Mouse (Mus musculus): Measurements from ENCODE around the gene Rasef. TPM values are rescaled to one million over a fixed set of nuclear protein-coding genes. Genes with fewer than 3 reads are reported as not detected.

The Rasef gene
- polyA plus RNA-seq (2012; rRNA removed; ENCODE audit: low replicate concordance): 3.6 TPM in 1 of 2 replicates, not detected in the other

GRCm38 (mm10) chr4:73790260-73791185, at the start of gene Rasef:
Gene Rasef, minus strand, starts transcription at chr4:73790994.

GRCm38 (mm10) chr4:73683216-73683615, 107.6 kb downstream of the Rasef start, which contains the start of gene Gm428:
Gene Gm428, plus strand, starts transcription at chr4:73683516.

GRCm38 (mm10) chr4:73668054-73668453, 122.7 kb downstream of the Rasef start, which contains the start of gene Gm11239:
Gene Gm11239, plus strand, starts transcription at chr4:73668354.

Other genes with a start within 250 kb of the Rasef start
- gene Gm11238, start 183.1 kb downstream of the Rasef start, polyA plus RNA-seq (2012; rRNA removed; ENCODE audit: low replicate concordance): not detected in 2 replicates
- not detected in 2 replicates for gene Gm11237, start 168.0 kb downstream of the Rasef start, polyA plus RNA-seq (2012; rRNA removed; ENCODE audit: low replicate concordance)
- not detected in 2 replicates for gene Gm11236, start 152.9 kb downstream of the Rasef start, polyA plus RNA-seq (2012; rRNA removed; ENCODE audit: low replicate concordance)
- gene Gm11239, start 122.6 kb downstream of the Rasef start, polyA plus RNA-seq (2012; rRNA removed; ENCODE audit: low replicate concordance): not detected in 2 replicates
- not detected in 2 replicates for gene Gm428, start 107.5 kb downstream of the Rasef start, polyA plus RNA-seq (2012; rRNA removed; ENCODE audit: low replicate concordance)
- not detected in 2 replicates for gene Gm11758, start 85.3 kb upstream of the Rasef start, polyA plus RNA-seq (2012; rRNA removed; ENCODE audit: low replicate concordance)
- gene Gm11757, start 100.1 kb upstream of the Rasef start, polyA plus RNA-seq (2012; rRNA removed; ENCODE audit: low replicate concordance): not detected in 2 replicates
- not detected in 2 replicates for gene Gm13871, start 115.0 kb upstream of the Rasef start, polyA plus RNA-seq (2012; rRNA removed; ENCODE audit: low replicate concordance)
- gene Gm11756, start 129.8 kb upstream of the Rasef start, polyA plus RNA-seq (2012; rRNA removed; ENCODE audit: low replicate concordance): not detected in 2 replicates
- not detected in 2 replicates for gene 2310002L09Rik, start 159.9 kb upstream of the Rasef start, polyA plus RNA-seq (2012; rRNA removed; ENCODE audit: low replicate concordance)
- gene Frmd3, start 222.4 kb upstream of the Rasef start, polyA plus RNA-seq (2012; rRNA removed; ENCODE audit: low replicate concordance): 0.13 and 0.66 TPM in 2 replicates

All from subcutaneous adipose tissue, adult 2 months (tissue).